Mouse (Mus musculus) hindbrain, postnatal 0 days (tissue): ENCODE data around the gene Ric3. TPM values are rescaled to one million over a fixed set of nuclear protein-coding genes. Genes with fewer than 3 reads are reported as not detected.
"Not testable (repeated sequence)": the region's sequence is repeated elsewhere in the genome, so short reads cannot be mapped to it uniquely, and the experiment has no call there.

ENCODE experiments used
- ATAC-seq: fragments of 200-750 bp; cut with Nextera tagmentation; 2 replicates; pipeline ENCODE4 v1.8.0; 2017; ENCODE audit warnings: mild to moderate bottlenecking, moderate TSS enrichment, moderate library complexity
- DNase-seq: peaks from one replicate; pipeline ENCODE4 v3.0.0-alpha.2; 2015; ENCODE audit warnings: low spot score
- H3K27ac ChIP-seq: fragments of 300-500 bp; sonication (generic); 2 replicates; pipeline ENCODE4 v1.5.1; 2014; ENCODE audit warnings: mild to moderate bottlenecking
- H3K27me3 ChIP-seq: fragments of 300-500 bp; sonication (generic); 2 replicates; pipeline ENCODE4 v1.6.1; 2014; ENCODE audit warnings: low read length, mixed read lengths; ENCODE audit not compliant: insufficient read depth
- H3K36me3 ChIP-seq: fragments of 300-500 bp; sonication (generic); 2 replicates; pipeline ENCODE4 v1.6.1; 2014; ENCODE audit warnings: low read length, mixed read lengths; ENCODE audit not compliant: insufficient read depth
- H3K4me1 ChIP-seq: fragments of 300-500 bp; sonication (generic); 2 replicates; pipeline ENCODE4 v1.6.1; 2014; ENCODE audit warnings: antibody characterized with exemption, low read length, mixed read lengths; ENCODE audit not compliant: insufficient read depth
- H3K4me2 ChIP-seq: fragments of 300-500 bp; sonication (generic); 2 replicates; pipeline ENCODE4 v1.6.1; 2014; ENCODE audit warnings: low read depth, mild to moderate bottlenecking, low read length, moderate library complexity, mixed read lengths
- H3K4me3 ChIP-seq: fragments of 300-500 bp; sonication (generic); 2 replicates; pipeline ENCODE4 v1.5.1; 2014; ENCODE audit warnings: low read length
- H3K9ac ChIP-seq: fragments of 300-500 bp; sonication (generic); replicated peaks from 2 replicates; pipeline ENCODE4 v1.6.1; 2014; ENCODE audit warnings: mild to moderate bottlenecking, low read length, moderate library complexity, mixed read lengths
- H3K9me3 ChIP-seq: fragments of 300-500 bp; sonication (generic); 2 replicates; pipeline ENCODE4 v1.6.1; 2016; ENCODE audit warnings: low read length, mixed read lengths
- CTCF ChIP-seq: IDR thresholded peaks from 2 replicates; pipeline ENCODE4 v1.5.1; 2016; ENCODE audit warnings: antibody characterized with exemption, control low read depth, low read depth
- WGBS: fragments of 180-500 bp; shearing (Covaris S2); extraction: QIAGEN DNeasy Blood & Tissue Kit; methylation state at CpG from one replicate; pipeline ENCODE4 v1.1.7; 2014; 5-methylcytosine and 5-hydroxymethylcytosine counted together
- polyA plus RNA-seq: library from polyadenylated mRNA; unstranded; fragments of >200 nt; fragmentation: Nextera tagmentation; extraction: Ambion mirVana; gene quantifications from 2 replicates; pipeline ENCODE4 v1.2.1, GENCODE M21; 2015
- total RNA-seq: library from RNA; depleted of rRNA; stranded (reverse); fragments of >200 nt; gene quantifications from 2 replicates; pipeline ENCODE4 v1.2.3, GENCODE M21; 2014; rRNA removed

Gene Ric3
- 33.8 and 41.9 TPM in 2 replicates for total RNA-seq
- 40.0 and 41.0 TPM in 2 replicates for polyA plus RNA-seq

DNA sequence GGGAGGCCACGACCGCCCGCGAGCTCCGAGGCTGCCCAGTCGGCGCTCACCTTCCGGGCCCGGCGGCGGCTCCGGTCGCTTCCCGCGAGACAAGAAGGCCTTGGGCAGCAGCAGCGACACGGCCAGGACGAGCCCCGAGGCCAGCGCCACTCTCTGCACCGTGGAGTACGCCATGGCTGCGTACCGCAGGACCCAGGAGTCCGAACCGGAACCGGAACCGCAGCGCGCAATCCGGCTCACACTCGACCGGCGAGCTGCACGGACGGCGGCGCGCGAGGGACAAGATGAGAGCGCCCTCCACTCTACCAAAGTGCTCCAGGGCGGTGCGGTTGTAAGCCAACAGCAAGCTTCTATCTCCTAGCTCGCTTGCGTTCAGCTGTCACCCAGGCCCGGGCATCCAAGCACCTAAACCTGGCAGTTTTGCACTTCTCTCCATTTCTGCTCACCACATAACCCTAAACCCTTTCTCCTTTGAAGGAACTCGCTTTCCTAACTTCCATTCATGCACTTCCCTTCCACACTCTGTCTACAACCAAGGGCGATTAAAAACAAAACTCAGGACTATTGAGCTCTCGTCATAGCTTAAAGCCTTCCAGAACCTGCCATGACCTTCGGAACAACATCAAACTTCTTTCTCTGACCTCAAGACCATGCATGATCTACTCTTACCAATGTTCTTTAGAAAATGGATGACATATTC, at the start of gene Ric3:
Gene Ric3, minus strand, starts transcription at position 219 of the 700 bp plus-strand sequence.
- DNase-seq (peak; percentile 90), ATAC-seq (peak; percentile 97)
- WGBS = 4% methylated on average over 46 of the region's 50 CpGs
- Histone ChIP-seq H3K9ac (peak within 1 kb of the TSS; percentile 76), H3K36me3 (no peaks in the 10 kb centered on the region), H3K27ac (peak within 1 kb of the TSS; percentile 71), H3K4me1 (peaks cover 8% of the 10 kb centered on the region), H3K4me3 (peak within 1 kb of the TSS; percentile 77), H3K4me2 (peak within 1 kb of the TSS; percentile 61), H3K9me3 (no peaks in the 10 kb centered on the region), H3K27me3 (no peaks in the 10 kb centered on the region)
- peak; percentile 25; the same call in 1 of the 2 replicates for TF ChIP-seq CTCF

DNA sequence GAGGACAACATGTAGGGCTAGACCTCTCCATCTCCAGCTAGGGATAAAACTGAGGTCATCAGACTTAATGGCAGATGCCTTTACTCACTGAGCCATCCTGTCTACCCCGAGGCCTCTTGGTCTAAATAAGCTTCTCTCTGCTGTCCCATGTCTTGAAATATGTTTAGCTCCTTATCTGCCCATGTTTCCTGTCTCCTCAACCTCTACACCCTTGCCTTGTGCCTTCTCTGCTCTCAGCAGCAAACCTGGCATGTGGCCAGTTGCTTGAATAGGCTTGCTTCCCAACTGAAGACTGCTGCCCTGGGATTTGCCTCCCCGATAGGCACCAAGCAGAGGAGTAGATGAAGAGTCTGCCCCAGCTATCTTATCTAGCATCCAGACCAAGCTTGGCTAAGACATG, 48.4 kb upstream of the Ric3 start:
- no peaks in the 10 kb centered on the region for H3K4me1 ChIP-seq
- H3K27me3 ChIP-seq = no peaks in the 10 kb centered on the region
- TF ChIP-seq CTCF = no peak
- no peak for ATAC-seq
- 61% methylated on average over 2 of the region's 2 CpGs for WGBS
- no peak overlapping the region for H3K9ac ChIP-seq
- no peak overlapping the region for H3K27ac ChIP-seq
- no peaks in the 10 kb centered on the region for H3K9me3 ChIP-seq
- H3K36me3 ChIP-seq = no peaks in the 10 kb centered on the region
- H3K4me3 ChIP-seq = no peak overlapping the region
- DNase-seq = peak; percentile 33
- H3K4me2 ChIP-seq = no peak overlapping the region

DNA sequence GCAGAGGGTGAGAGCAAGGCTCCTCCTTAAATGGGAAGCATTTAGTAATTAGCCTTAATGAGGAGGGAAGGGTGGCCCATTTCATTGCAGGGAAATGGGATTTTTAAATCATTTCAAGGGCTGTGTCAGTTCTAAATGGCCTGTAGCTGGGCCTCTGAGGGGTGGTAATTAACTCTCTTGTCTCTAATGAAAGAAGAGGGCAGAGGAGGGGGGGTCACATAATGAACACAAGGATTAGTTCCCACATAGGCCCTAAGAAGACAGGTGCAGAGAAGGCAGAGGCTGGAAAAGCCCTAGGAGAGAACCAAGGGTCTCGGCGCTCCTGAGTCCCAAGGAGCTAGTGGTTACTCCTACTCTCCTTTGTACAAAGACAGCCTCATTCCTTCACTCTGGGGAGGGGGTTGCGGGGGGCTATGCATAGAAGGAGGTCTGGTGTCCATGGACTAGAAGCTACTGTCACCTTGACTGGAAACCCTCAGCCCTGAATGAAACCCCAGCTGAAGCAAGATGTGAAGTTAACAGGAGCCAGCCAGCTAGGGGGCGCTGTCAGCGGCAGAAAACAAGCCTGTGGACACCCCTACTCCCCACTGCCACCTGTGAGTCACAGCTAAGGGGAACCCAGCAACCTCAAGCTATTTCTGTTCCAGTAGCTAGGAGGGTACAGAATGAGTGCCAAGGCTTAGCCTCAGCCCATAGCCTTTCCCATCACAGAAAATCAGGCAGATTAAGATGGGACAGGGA, 47.0 kb upstream of the Ric3 start:
- WGBS = 70% methylated on average over 5 of the region's 5 CpGs
- H3K9ac ChIP-seq = no peak overlapping the region
- no peak overlapping the region for H3K27ac ChIP-seq
- TF ChIP-seq CTCF = peak; percentile 26; the same call in 1 of the 2 replicates
- DNase-seq (no peak), ATAC-seq (0 out of 2 replicates have a peak, but pooled peaks have one; percentile 29)
- no peaks in the 10 kb centered on the region for H3K4me1 ChIP-seq
- no peak overlapping the region for H3K4me2 ChIP-seq
- H3K9me3 ChIP-seq = no peaks in the 10 kb centered on the region
- H3K27me3 ChIP-seq = no peaks in the 10 kb centered on the region
- no peak overlapping the region for H3K4me3 ChIP-seq
- no peaks in the 10 kb centered on the region for H3K36me3 ChIP-seq

DNA sequence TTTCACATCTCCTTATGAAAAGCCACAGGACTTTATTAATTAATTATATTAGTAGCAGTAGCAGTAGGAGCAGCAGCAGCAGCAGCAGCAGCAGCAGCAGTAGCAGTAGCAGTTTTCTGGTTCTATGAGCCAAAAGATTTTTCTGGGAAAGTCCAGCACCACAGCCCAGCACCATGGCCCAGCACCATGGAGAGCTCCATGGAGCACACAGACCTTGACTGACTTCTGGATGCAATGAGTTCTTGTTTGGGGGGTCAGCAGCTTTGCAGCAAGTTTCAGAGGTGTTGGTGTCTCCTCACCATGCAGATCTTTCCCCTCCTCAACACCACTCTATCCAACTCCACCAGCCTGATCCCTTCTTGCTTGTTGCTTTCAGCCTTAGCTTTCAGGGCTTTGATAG, 46.3 kb upstream of the Ric3 start:
- DNase-seq (no peak), ATAC-seq (no peak)
- Histone ChIP-seq H3K27me3 (no peaks in the 10 kb centered on the region), H3K4me3 (no peak overlapping the region), H3K9me3 (no peaks in the 10 kb centered on the region), H3K36me3 (no peaks in the 10 kb centered on the region), H3K4me1 (no peaks in the 10 kb centered on the region), H3K4me2 (no peak overlapping the region), H3K27ac (no peak overlapping the region), H3K9ac (no peak overlapping the region)
- no peak for TF ChIP-seq CTCF

DNA sequence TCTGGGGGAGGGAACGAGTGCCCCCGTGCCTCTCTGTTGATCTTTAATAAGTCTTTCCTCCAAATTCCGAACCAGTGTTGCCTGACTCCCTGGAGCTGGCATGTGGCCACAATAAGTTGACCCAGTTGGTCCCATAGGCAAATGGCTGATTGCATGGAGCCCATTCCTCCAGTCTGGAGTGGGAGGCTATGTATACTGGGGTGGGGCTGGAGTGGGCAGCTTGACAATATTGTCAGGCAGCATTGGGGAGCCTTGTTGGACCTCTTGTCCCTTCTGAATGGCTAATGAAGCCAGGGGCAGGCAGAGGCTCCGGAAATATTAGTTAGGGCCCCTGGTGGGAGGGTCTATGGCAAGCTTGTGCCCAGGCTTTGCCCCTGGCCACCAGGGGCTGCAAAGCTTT, 32.8 kb upstream of the Ric3 start:
- H3K27ac ChIP-seq = no peak overlapping the region
- no peak for TF ChIP-seq CTCF
- ATAC-seq = peak; percentile 41; the same call in 1 of the 2 replicates
- H3K4me2 ChIP-seq = no peak overlapping the region
- no peak for DNase-seq
- no peaks in the 10 kb centered on the region for H3K9me3 ChIP-seq
- no peaks in the 10 kb centered on the region for H3K27me3 ChIP-seq
- 20% methylated on average over 4 of the region's 4 CpGs for WGBS
- no peaks in the 10 kb centered on the region for H3K36me3 ChIP-seq
- peaks cover 8% of the 10 kb centered on the region; the same call in 1 of the 2 replicates for H3K4me1 ChIP-seq
- no peak overlapping the region for H3K9ac ChIP-seq
- H3K4me3 ChIP-seq = no peak overlapping the region

DNA sequence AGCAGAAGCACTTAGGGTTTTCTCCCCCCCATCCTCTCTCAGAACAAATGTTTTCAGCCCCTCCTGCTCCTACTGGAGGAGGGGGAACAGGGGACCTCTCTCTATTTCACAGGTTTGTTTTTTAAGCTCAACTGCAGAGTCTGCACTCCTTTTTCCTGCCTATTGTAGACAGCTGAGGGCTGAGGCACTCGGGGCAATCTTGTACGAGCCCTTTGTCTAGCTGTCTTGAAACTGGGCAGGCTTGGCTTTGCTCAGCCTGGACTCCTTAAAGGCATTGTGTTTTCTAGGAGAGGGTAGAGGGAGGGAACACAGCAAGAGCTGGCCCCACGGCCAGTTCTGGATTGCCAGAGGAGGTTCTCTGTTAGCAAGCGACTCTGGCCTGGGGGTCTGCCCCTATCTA, 32.4 kb upstream of the Ric3 start:
- H3K4me3 ChIP-seq, H3K4me2 ChIP-seq, H3K9ac ChIP-seq, H3K36me3 ChIP-seq, DNase-seq, H3K27ac ChIP-seq, H3K27me3 ChIP-seq, H3K9me3 ChIP-seq: not testable (repeated sequence)
- WGBS = 29% methylated on average over 1 of the region's 4 CpGs
- ATAC-seq = peak; percentile 82
- H3K4me1 ChIP-seq = peaks cover 12% of the 10 kb centered on the region; the same call in 1 of the 2 replicates
